Mouse (Mus musculus) brain, embryonic 14.5 days (tissue): ENCODE measurements around the gene Zc3h10.

Experiments used
- CTCF ChIP-seq: fragments of 200-500 bp; IDR thresholded peaks from 2 replicates; pipeline ENCODE4 v1.5.1; 2012; ENCODE audit warnings: inconsistent platforms, mild to moderate bottlenecking, moderate library complexity, borderline replicate concordance; ENCODE audit not compliant: insufficient read depth, insufficient read length; ENCODE audit errors: extremely low read depth
- POLR2A ChIP-seq: fragments of 200-500 bp; IDR thresholded peaks from 2 replicates; pipeline ENCODE4 v1.6.1; 2012; ENCODE audit warnings: mild to moderate bottlenecking, inconsistent platforms, borderline replicate concordance; ENCODE audit not compliant: poor library complexity, insufficient read depth, insufficient read length, severe bottlenecking; ENCODE audit errors: extremely low read depth

DNA sequence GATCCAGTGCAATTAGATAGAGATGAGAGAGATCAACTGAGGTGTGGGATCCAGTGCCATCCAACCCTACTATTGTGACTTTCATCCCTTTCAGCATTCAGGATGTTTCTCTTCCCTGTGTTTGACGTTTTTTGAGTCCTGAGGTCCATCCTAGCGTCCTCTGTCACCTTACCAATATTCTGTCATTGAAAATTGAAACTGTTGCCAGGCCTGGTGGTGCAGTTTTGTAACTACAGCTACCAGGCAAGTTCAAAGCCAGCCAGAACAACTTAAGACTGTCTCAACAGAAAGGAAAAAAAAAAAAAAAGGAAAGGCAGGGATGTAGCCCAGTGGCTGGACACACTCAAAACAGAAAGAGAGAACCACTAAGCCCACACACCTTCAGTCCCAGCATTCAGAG lies 52.3 kb downstream of the Zc3h10 start:
- TF ChIP-seq CTCF (peak; percentile 12; the same call in 1 of the 2 replicates), POLR2A (no peak)
